Mouse (Mus musculus): Measurements from ENCODE around the gene Gipc2. TPM values are rescaled to one million over a fixed set of nuclear protein-coding genes. Genes with fewer than 3 reads are reported as not detected.
"Not testable (repeated sequence)": the region's sequence is repeated elsewhere in the genome, so short reads cannot be mapped to it uniquely, and the experiment has no call there.

Gipc2 gene
- polyA plus RNA-seq, 1 experiment from 2014 or later: 171 TPM

GRCm38 (mm10) chr3:152149449-152149848 lies 16.6 kb downstream of the Gipc2 start:
- no peak overlapping the region for H3K4me3 ChIP-seq (replicated peaks)
- H3K27ac ChIP-seq: peak overlapping the region; percentile 33; the same call in 1 of the 2 replicates
- peaks cover 36% of the 10 kb centered on the region for H3K4me1 ChIP-seq (replicated peaks)
- H3K27me3 ChIP-seq (replicated peaks): no peaks in the 10 kb centered on the region
- 47% methylated on average over 7 of the region's 7 CpGs for WGBS
- no peak for ATAC-seq
- no peaks in the 10 kb centered on the region for H3K9me3 ChIP-seq
- H3K36me3 ChIP-seq: no peaks in the 10 kb centered on the region
- H3K4me2 ChIP-seq (replicated peaks): peak overlapping the region; percentile 18
- no peak overlapping the region for H3K9ac ChIP-seq

- ATAC-seq: no peak
- 54% methylated on average over 12 of the region's 12 CpGs for WGBS
- Histone ChIP-seq H3K4me2 (replicated peaks) (no peak overlapping the region), H3K27me3 (replicated peaks) (no peaks in the 10 kb centered on the region), H3K36me3 (no peaks in the 10 kb centered on the region), H3K9me3 (no peaks in the 10 kb centered on the region), H3K9ac (no peak overlapping the region), H3K4me3 (replicated peaks) (no peak overlapping the region), H3K27ac (no peak overlapping the region), H3K4me1 (replicated peaks) (peaks cover 32% of the 10 kb centered on the region)
These were observed 18.8 kb downstream of the Gipc2 start for GRCm38 (mm10) chr3:152147085-152147831.

GRCm38 (mm10) chr3:152145186-152145585 lies 20.8 kb downstream of the Gipc2 start:
- WGBS: 41% methylated on average over 2 of the region's 2 CpGs
- no peaks in the 10 kb centered on the region for H3K27me3 ChIP-seq (replicated peaks)
- H3K27ac ChIP-seq: no peak overlapping the region
- no peak overlapping the region for H3K9ac ChIP-seq
- no peaks in the 10 kb centered on the region for H3K9me3 ChIP-seq
- H3K36me3 ChIP-seq: no peaks in the 10 kb centered on the region
- 0 out of 2 replicates have a peak, but pooled peaks have one; percentile 39 for ATAC-seq
- H3K4me3 ChIP-seq (replicated peaks): no peak overlapping the region
- H3K4me1 ChIP-seq (replicated peaks): peaks cover 27% of the 10 kb centered on the region
- no peak overlapping the region for H3K4me2 ChIP-seq (replicated peaks)

DNA sequence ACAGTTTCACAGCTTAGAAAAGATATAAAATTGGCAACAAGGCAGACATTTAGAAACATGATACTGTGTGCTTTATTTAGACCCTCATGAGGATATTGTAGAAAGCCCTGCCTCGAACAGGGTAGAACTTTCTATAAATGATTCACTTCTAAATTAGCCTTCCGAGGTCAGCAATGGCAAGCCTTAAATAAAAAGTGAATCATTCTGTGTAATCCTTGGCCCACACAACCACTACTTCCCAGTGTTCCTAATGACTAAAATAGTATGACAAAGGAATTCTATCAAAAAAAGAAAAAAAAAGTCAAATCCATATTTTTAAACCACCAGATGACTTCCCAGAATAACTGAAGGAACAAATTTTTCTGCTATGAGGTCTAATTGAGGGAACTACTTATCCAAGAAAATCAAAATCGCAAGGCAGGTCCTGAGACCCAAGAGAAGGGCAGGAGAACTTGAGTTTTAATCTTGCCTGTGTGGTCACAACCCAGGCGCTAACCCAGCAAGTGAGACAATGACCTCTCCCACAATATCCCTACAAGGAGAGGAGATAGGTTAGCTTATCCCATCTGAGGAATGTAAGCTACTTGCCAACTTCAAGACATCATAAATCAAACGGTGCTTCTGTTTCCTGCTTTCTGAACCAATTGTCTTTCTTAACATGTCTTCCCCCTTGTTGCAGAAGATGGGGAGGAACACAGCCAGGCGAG lies 22.9 kb downstream of the Gipc2 start:
- H3K4me3 ChIP-seq (replicated peaks): no peak overlapping the region
- 0 out of 2 replicates have a peak, but pooled peaks have one; percentile 39 for ATAC-seq
- 49% methylated on average over 6 of the region's 6 CpGs for whole genome bisulfite sequencing
- no peaks in the 10 kb centered on the region for H3K36me3 ChIP-seq
- H3K27ac ChIP-seq: no peak overlapping the region
- no peak overlapping the region for H3K9ac ChIP-seq
- H3K4me2 ChIP-seq (replicated peaks): no peak overlapping the region
- H3K4me1 ChIP-seq (replicated peaks): peaks cover 17% of the 10 kb centered on the region; the same call in 1 of the 2 replicates
- H3K27me3 ChIP-seq (replicated peaks): no peaks in the 10 kb centered on the region
- H3K9me3 ChIP-seq: no peaks in the 10 kb centered on the region

DNA sequence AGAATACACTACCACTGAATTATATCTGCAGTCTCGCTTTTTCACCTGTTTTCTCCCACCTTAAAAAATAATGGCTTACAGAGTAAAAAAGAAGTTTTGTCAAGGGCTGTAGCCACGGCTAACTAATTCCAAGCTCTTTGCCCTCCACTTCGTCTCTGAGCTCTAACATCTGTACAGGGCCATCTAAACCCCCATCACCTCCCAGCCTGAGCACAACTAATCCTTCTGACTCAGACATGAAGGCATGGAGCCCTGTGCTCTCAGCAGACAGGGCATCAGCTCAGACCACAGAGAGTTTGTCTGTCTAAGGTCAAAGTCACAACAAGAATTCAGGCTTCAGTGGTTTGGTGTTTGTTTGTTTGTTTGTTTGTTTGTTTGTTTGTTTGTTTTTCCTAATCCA lies 23.9 kb downstream of the Gipc2 start:
- no peak overlapping the region for H3K4me3 ChIP-seq (replicated peaks)
- no peaks in the 10 kb centered on the region for H3K27me3 ChIP-seq (replicated peaks)
- no peak for ATAC-seq
- no peak overlapping the region for H3K9ac ChIP-seq
- no peaks in the 10 kb centered on the region for H3K9me3 ChIP-seq
- WGBS: 73% methylated on average over 3 of the region's 3 CpGs
- H3K4me2 ChIP-seq (replicated peaks): no peak overlapping the region
- H3K27ac ChIP-seq: no peak overlapping the region
- H3K36me3 ChIP-seq: no peaks in the 10 kb centered on the region
- peaks cover 11% of the 10 kb centered on the region; the same call in 1 of the 2 replicates for H3K4me1 ChIP-seq (replicated peaks)

GRCm38 (mm10) chr3:152139308-152139707 lies 26.7 kb downstream of the Gipc2 start:
- 89% methylated on average over 3 of the region's 3 CpGs for WGBS
- not testable (repeated sequence) for H3K4me2 ChIP-seq (replicated peaks); H3K27ac ChIP-seq; H3K4me3 ChIP-seq (replicated peaks); ATAC-seq; H3K36me3 ChIP-seq; H3K9ac ChIP-seq; H3K4me1 ChIP-seq (replicated peaks); H3K27me3 ChIP-seq (replicated peaks); H3K9me3 ChIP-seq

- 90% methylated on average over 16 of the region's 16 CpGs for WGBS
- not testable (repeated sequence) for ATAC-seq; H3K4me3 ChIP-seq (replicated peaks); H3K27me3 ChIP-seq (replicated peaks); H3K9me3 ChIP-seq; H3K36me3 ChIP-seq; H3K9ac ChIP-seq; H3K27ac ChIP-seq; H3K4me1 ChIP-seq (replicated peaks); H3K4me2 ChIP-seq (replicated peaks)
These were observed 29.9 kb downstream of the Gipc2 start for GRCm38 (mm10) chr3:152136106-152136505.

GRCm38 (mm10) chr3:152133621-152134020 lies 32.4 kb downstream of the Gipc2 start:
- Histone ChIP-seq H3K4me3 (replicated peaks) (no peak overlapping the region), H3K4me1 (replicated peaks) (no peaks in the 10 kb centered on the region), H3K27ac (no peak overlapping the region), H3K4me2 (replicated peaks) (no peak overlapping the region), H3K9ac (no peak overlapping the region), H3K36me3 (no peaks in the 10 kb centered on the region), H3K9me3 (no peaks in the 10 kb centered on the region), H3K27me3 (replicated peaks) (no peaks in the 10 kb centered on the region)
- ATAC-seq: no peak
- WGBS: 66% methylated on average over 9 of the region's 9 CpGs

DNA sequence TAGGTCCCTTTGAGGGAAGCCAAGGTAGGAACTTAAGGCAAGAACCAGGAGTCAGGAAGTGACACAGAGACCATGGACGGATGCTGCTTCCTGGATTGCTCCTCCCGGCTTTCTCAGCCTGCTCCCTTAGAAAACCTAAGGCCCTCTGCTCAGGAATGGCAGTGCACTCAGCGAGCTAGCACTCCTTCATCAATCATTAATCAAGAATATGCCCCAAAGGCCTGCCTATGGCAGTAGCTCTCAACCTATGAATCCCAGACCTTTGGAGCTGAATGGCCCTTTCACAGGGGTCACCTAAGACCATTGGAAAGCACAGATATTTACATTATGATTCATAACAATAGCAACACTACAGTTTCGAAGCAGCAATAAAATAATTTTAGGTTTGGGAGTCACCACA lies 35.1 kb downstream of the Gipc2 start:
- Histone ChIP-seq H3K27me3 (replicated peaks) (no peaks in the 10 kb centered on the region), H3K4me2 (replicated peaks) (no peak overlapping the region), H3K4me3 (replicated peaks) (no peak overlapping the region), H3K9ac (no peak overlapping the region), H3K9me3 (no peaks in the 10 kb centered on the region), H3K27ac (no peak overlapping the region), H3K36me3 (no peaks in the 10 kb centered on the region), H3K4me1 (replicated peaks) (no peaks in the 10 kb centered on the region)
- peak; percentile 82 for ATAC-seq
- WGBS: 63% methylated on average over 4 of the region's 4 CpGs

DNA sequence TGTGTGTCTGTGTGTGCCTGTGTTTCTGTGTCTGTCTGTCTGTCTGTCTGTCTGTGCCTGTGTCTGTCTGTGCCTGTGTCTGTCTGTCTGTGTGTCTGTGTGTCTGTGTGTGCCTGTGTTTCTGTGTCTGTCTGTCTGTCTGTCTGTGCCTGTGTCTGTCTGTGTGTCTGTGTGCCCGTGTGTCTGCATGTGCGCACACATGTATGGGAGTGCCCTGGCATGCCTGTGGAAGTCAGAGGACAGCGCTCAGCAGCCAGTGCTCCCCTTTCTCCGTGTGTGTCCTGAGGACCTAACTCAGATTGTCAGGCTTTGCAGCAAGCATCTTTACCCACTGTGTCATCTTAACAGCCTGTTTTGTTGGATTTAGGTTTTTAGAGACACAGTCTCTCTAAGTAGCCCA lies 36.6 kb downstream of the Gipc2 start:
- whole genome bisulfite sequencing: 94% methylated on average over 4 of the region's 4 CpGs
- not testable (repeated sequence) for H3K27me3 ChIP-seq (replicated peaks)

DNA sequence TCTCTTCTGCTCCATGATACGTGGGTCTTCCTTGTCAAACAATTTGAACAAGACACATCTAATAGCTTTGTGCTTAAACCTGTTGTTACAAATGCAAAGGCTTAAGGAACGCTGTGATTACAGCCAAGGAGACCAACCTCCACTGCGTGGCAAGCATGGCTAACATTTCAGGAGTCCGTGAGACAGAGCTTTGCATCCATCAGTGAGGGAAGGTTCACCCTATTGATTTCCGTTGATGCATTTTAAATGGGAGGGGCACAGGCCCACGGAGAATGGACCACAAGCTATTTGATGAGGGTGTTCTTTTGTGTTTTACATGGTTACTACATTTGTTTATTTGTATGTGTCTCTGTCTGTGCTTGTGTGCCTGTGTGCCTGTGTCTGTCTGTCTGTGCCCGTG lies 37.4 kb downstream of the Gipc2 start:
- no peaks in the 10 kb centered on the region for H3K4me1 ChIP-seq (replicated peaks)
- H3K36me3 ChIP-seq: no peaks in the 10 kb centered on the region
- 76% methylated on average over 7 of the region's 7 CpGs for WGBS
- H3K4me3 ChIP-seq (replicated peaks): no peak overlapping the region
- no peak overlapping the region for H3K27ac ChIP-seq
- no peaks in the 10 kb centered on the region for H3K27me3 ChIP-seq (replicated peaks)
- no peak for ATAC-seq
- H3K9me3 ChIP-seq: no peaks in the 10 kb centered on the region
- H3K4me2 ChIP-seq (replicated peaks): no peak overlapping the region
- H3K9ac ChIP-seq: no peak overlapping the region

More for the DNA sequence above, 36.6 kb downstream of the Gipc2 start:
- not testable (repeated sequence) for ATAC-seq; H3K9me3 ChIP-seq; H3K27ac ChIP-seq; H3K4me3 ChIP-seq (replicated peaks); H3K4me2 ChIP-seq (replicated peaks); H3K4me1 ChIP-seq (replicated peaks); H3K9ac ChIP-seq; H3K36me3 ChIP-seq

GRCm38 (mm10) chr3:152127144-152127543 lies 38.9 kb downstream of the Gipc2 start:
- WGBS: 68% methylated on average over 7 of the region's 7 CpGs
- no peaks in the 10 kb centered on the region for H3K27me3 ChIP-seq (replicated peaks)
- H3K4me3 ChIP-seq (replicated peaks): no peak overlapping the region
- no peak overlapping the region for H3K4me2 ChIP-seq (replicated peaks)
- H3K4me1 ChIP-seq (replicated peaks): peaks cover 11% of the 10 kb centered on the region
- no peak overlapping the region for H3K9ac ChIP-seq
- H3K36me3 ChIP-seq: no peaks in the 10 kb centered on the region
- H3K9me3 ChIP-seq: no peaks in the 10 kb centered on the region
- H3K27ac ChIP-seq: no peak overlapping the region
- no peak for ATAC-seq

DNA sequence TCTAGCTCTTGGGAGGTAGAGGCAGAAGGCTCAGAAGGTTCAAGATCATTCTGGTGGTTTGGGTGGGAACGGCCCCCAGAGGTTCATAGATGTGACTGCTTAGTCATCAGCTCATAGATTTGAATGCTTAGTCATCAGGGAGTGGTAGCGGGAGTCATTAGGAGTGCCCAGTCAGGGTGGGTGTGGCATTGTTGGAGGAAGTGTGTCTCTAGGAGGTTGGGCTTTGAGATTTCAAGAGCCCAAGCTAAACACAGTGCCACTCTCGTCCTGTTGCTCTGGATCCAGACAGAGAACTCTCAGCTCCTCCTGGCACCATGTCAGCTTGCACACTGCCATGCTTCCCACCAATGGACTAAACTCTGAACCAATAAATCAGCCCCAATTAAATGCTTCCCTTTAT lies 43.3 kb downstream of the Gipc2 start:
- Histone ChIP-seq H3K4me3 (replicated peaks) (no peak overlapping the region), H3K27ac (peak overlapping the region; percentile 81), H3K9ac (no peak overlapping the region), H3K36me3 (no peaks in the 10 kb centered on the region), H3K4me1 (replicated peaks) (peaks cover 15% of the 10 kb centered on the region), H3K27me3 (replicated peaks) (no peaks in the 10 kb centered on the region), H3K9me3 (no peaks in the 10 kb centered on the region), H3K4me2 (replicated peaks) (peak overlapping the region; percentile 41)
- peak; percentile 88 for ATAC-seq
- WGBS: 49% methylated on average over 3 of the region's 3 CpGs
